Comparison of ENCODE assay signal across 13 mouse cellular contexts in the genomic region with DNA sequence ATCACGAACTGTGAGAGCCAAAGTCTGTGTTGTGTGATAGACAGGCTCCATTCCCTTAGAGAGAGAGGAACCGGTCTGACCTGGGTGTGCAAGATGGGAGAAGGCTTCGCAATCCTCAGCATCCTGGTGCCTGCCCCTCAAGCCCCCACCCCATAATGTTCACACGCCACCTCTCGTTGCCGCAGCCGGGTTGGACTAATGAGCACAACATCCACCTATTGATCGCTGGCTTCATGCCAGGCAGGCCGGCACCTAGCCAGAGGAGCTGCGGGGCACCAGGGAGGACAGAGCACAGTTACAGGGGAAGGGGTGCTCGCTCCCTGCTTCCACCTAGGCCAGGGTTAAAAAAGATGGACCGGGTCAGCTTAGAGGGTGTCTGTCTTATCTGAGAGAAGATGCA. TPM values are rescaled to one million over a fixed set of nuclear protein-coding genes. Genes with fewer than 3 reads are reported as not detected.
DNase-seq lines count a peak whose midpoint lies in the region; ATAC-seq and TF ChIP-seq lines count a peak whose summit lies in the region.
"Had no signal": no experiment of that assay in that cellular context is flagged by ENCODE, and none has a peak within 500 bp of the region (broad histone marks: within the 10 kb centered on the region; RNA-seq: fewer than 3 reads in every experiment).

No protein-coding gene starts in this region.

- H3K4me3 ChIP-seq in forebrain, embryonic 11.5 days (ENCODE audit: low read depth, low read length), result no peak overlapping the region
- H3K4me3 ChIP-seq in intestine, embryonic 14.5 days (ENCODE audit: low read depth, low read length), result no peak overlapping the region
- no peak overlapping the region for H3K4me3 ChIP-seq in midbrain, embryonic 15.5 days
- no peak overlapping the region for H3K4me3 ChIP-seq in thymus, adult 2 months (ENCODE audit: control insufficient read depth, insufficient read depth, low read length)
- H3K4me3 ChIP-seq: erythroblast, embryonic 14.5 days had no signal

- H3K36me3 ChIP-seq in forebrain, embryonic 11.5 days (ENCODE audit: control insufficient read depth, insufficient read depth, low read length), result 0 out of 2 replicates have a peak, but pooled peaks cover 3% of the 10 kb centered on the region
- H3K36me3 ChIP-seq in intestine, embryonic 14.5 days (ENCODE audit: control insufficient read depth, insufficient read depth, low read length), result peaks cover 25% of the 10 kb centered on the region
- H3K36me3 ChIP-seq in midbrain, embryonic 15.5 days (replicated peaks), result no peaks in the 10 kb centered on the region
- no peaks in the 10 kb centered on the region for H3K36me3 ChIP-seq in thymus, adult 2 months (ENCODE audit: control insufficient read depth, insufficient read depth, low read length)

- intact Hi-C loops in left cerebral cortex, postnatal 4 days (cut with DNase I), result no loop called here
- intact Hi-C loops in left cerebral cortex, postnatal 36 days (cut with DNase I), result no loop called here

- no peaks in the 10 kb centered on the region for H3K27me3 ChIP-seq in forebrain, embryonic 11.5 days (ENCODE audit: control insufficient read depth, insufficient read depth, low read length)
- H3K27me3 ChIP-seq in intestine, embryonic 14.5 days (replicated peaks; ENCODE audit: control insufficient read depth, insufficient read depth, low read length), result no peaks in the 10 kb centered on the region
- no peaks in the 10 kb centered on the region for H3K27me3 ChIP-seq in midbrain, embryonic 15.5 days (replicated peaks)
- no peaks in the 10 kb centered on the region for H3K27me3 ChIP-seq in thymus, adult 2 months (ENCODE audit: control insufficient read depth, insufficient read depth, low read length)

- 44% methylated on average over 12 of the region's 12 CpGs for WGBS in forebrain, embryonic 11.5 days
- 49% methylated on average over 12 of the region's 12 CpGs for WGBS in intestine, embryonic 14.5 days
- WGBS in midbrain, embryonic 15.5 days, result 18% methylated on average over 12 of the region's 12 CpGs
- WGBS in thymus, adult 2 months, result 93% methylated on average over 12 of the region's 12 CpGs

- TF ChIP-seq POLR2A in thymus, adult 2 months (IDR thresholded peaks at IDR 0.05; ENCODE audit: control insufficient read depth, extremely low read depth, insufficient read depth, low read length, poor library complexity), result no peak

- ATAC-seq in forebrain, embryonic 11.5 days (replicated peaks; ENCODE audit: low FRiP score), result peak; percentile 31
- 0 out of 2 replicates have a peak, but pooled peaks have one; percentile 6 for ATAC-seq in intestine, embryonic 14.5 days (replicated peaks; ENCODE audit: low FRiP score, low TSS enrichment, low read depth)
- peak; percentile 24 for ATAC-seq in midbrain, embryonic 15.5 days (replicated peaks)

- peaks cover 21% of the 10 kb centered on the region for H3K4me1 ChIP-seq in forebrain, embryonic 11.5 days (replicated peaks; ENCODE audit: control insufficient read depth, insufficient read depth, low read length)
- H3K4me1 ChIP-seq in intestine, embryonic 14.5 days (replicated peaks; ENCODE audit: control insufficient read depth, insufficient read depth, low read length), result peaks cover 20% of the 10 kb centered on the region
- peaks cover 46% of the 10 kb centered on the region for H3K4me1 ChIP-seq in midbrain, embryonic 15.5 days
- peaks cover 6% of the 10 kb centered on the region; the same call in 1 of the 2 replicates for H3K4me1 ChIP-seq in thymus, adult 2 months (replicated peaks; ENCODE audit: control insufficient read depth, insufficient read depth, low read length)

- H3K4me2 ChIP-seq in forebrain, embryonic 11.5 days (ENCODE audit: low read depth, low read length, severe bottlenecking), result no peak overlapping the region
- no peak overlapping the region for H3K4me2 ChIP-seq in intestine, embryonic 14.5 days (ENCODE audit: low read length)
- H3K4me2 ChIP-seq in midbrain, embryonic 15.5 days, result no peak overlapping the region

- no peak overlapping the region for H3K9ac ChIP-seq in forebrain, embryonic 11.5 days (ENCODE audit: low read length)
- H3K9ac ChIP-seq in intestine, embryonic 14.5 days (ENCODE audit: low read length), result no peak overlapping the region
- H3K9ac ChIP-seq in midbrain, embryonic 15.5 days, result no peak overlapping the region

- no peak overlapping the region for H3K27ac ChIP-seq in forebrain, embryonic 11.5 days (ENCODE audit: low read depth, low read length)
- H3K27ac ChIP-seq in intestine, embryonic 14.5 days (ENCODE audit: low read depth), result no peak overlapping the region
- H3K27ac ChIP-seq in midbrain, embryonic 15.5 days, result peak overlapping the region; percentile 30; the same call in 1 of the 2 replicates
- H3K27ac ChIP-seq in thymus, adult 2 months (ENCODE audit: control insufficient read depth, insufficient read depth, low read length), result no peak overlapping the region

- TF ChIP-seq CTCF in thymus, adult 2 months (IDR thresholded peaks at IDR 0.05; ENCODE audit: borderline replicate concordance, control insufficient read depth, extremely low read depth, insufficient read depth, low read length, poor library complexity), result no peak

- peak; percentile 68 for DNase-seq in left cerebral cortex, postnatal 4 days
- DNase-seq in left cerebral cortex, postnatal 36 days (ENCODE audit: low spot score in 2 of 2), result no peak
- no peak for DNase-seq in forebrain, embryonic 11.5 days (ENCODE audit: low spot score)
- no peak for DNase-seq in intestine, embryonic 14.5 days (ENCODE audit: low spot score)
- DNase-seq in thymus, adult 2 months, result no peak
- no peak for DNase-seq in embryo, embryonic 11 days
- no peak for DNase-seq in left cerebral cortex, adult 18-20 months (ENCODE audit: low spot score in 2 of 2)
- DNase-seq: gastrocnemius, postnatal 14 days; heart, postnatal 10 days; kidney, postnatal 4 days; lung, postnatal 10 days had no signal

- H3K9me3 ChIP-seq in forebrain, embryonic 11.5 days (ENCODE audit: control insufficient read depth, low read length), result no peaks in the 10 kb centered on the region
- no peaks in the 10 kb centered on the region for H3K9me3 ChIP-seq in intestine, embryonic 14.5 days (ENCODE audit: control insufficient read depth, low read length)
- H3K9me3 ChIP-seq in midbrain, embryonic 15.5 days, result no peaks in the 10 kb centered on the region

RNA-seq across cellular contexts. Expression of a gene that starts 5.4 kb away (rescaled TPM):
- total RNA-seq in left cerebral cortex, postnatal 4 days (2021), result 1 to 10 TPM; 5.7 to 7.4 TPM
- 1 to 10 TPM in 1 of 2 experiments, not detected in 1; 1.2 TPM for total RNA-seq in left cerebral cortex, postnatal 36 days (2021)
- 17.1 and 20.7 TPM in 2 replicates for polyA plus RNA-seq in forebrain, embryonic 11.5 days (2014; fragmentation: Nextera tagmentation; extraction: Ambion mirVana)
- polyA plus RNA-seq in intestine, embryonic 14.5 days (2014; fragmentation: Nextera tagmentation; extraction: Ambion mirVana), result 20.6 and 22.2 TPM in 2 replicates
- polyA plus RNA-seq in midbrain, embryonic 15.5 days (2015; fragmentation: Nextera tagmentation; extraction: Ambion mirVana), result 4.3 and 5.8 TPM in 2 replicates
- 12.5 TPM in 2 replicates for polyA plus RNA-seq in thymus, adult 2 months (2012; rRNA removed)
- total RNA-seq in left cerebral cortex, adult 18-20 months (2021), result under 1 TPM in 1 of 2 experiments, not detected in 1; 0.28 TPM
- polyA plus RNA-seq: erythroblast, embryonic 14.5 days had no signal

RNA-seq across cellular contexts. Expression of a gene that starts 9.7 kb away (rescaled TPM):
- 10 to 100 TPM; 64.7 to 66.2 TPM for total RNA-seq in left cerebral cortex, postnatal 4 days (2021)
- total RNA-seq in left cerebral cortex, postnatal 36 days (2021), result 10 to 100 TPM; 50.4 to 59.5 TPM
- polyA plus RNA-seq in forebrain, embryonic 11.5 days (2014; fragmentation: Nextera tagmentation; extraction: Ambion mirVana), result 6.6 and 7.7 TPM in 2 replicates
- 13.2 and 15.3 TPM in 2 replicates for polyA plus RNA-seq in intestine, embryonic 14.5 days (2014; fragmentation: Nextera tagmentation; extraction: Ambion mirVana)
- 40.5 and 43.0 TPM in 2 replicates for polyA plus RNA-seq in midbrain, embryonic 15.5 days (2015; fragmentation: Nextera tagmentation; extraction: Ambion mirVana)
- 3.7 and 4.2 TPM in 2 replicates for polyA plus RNA-seq in thymus, adult 2 months (2012; rRNA removed)
- total RNA-seq in left cerebral cortex, adult 18-20 months (2021), result 10 to 100 TPM; 58.3 to 60.8 TPM
- total RNA-seq: gastrocnemius, postnatal 14 days had no signal
- polyA plus RNA-seq: erythroblast, embryonic 14.5 days had no signal

RNA-seq across cellular contexts. Expression of a gene that starts 17.3 kb away (rescaled TPM):
- 10 to 100 TPM; 84.1 to 91.0 TPM for total RNA-seq in left cerebral cortex, postnatal 4 days (2021)
- 100 to 1,000 TPM in 1 of 2 experiments, 10 to 100 TPM in 1; 96.1 to 120 TPM for total RNA-seq in left cerebral cortex, postnatal 36 days (2021)
- polyA plus RNA-seq in forebrain, embryonic 11.5 days (2014; fragmentation: Nextera tagmentation; extraction: Ambion mirVana), result 27.9 and 28.4 TPM in 2 replicates
- polyA plus RNA-seq in intestine, embryonic 14.5 days (2014; fragmentation: Nextera tagmentation; extraction: Ambion mirVana), result 30.4 and 31.0 TPM in 2 replicates
- polyA plus RNA-seq in midbrain, embryonic 15.5 days (2015; fragmentation: Nextera tagmentation; extraction: Ambion mirVana), result 59.5 and 62.2 TPM in 2 replicates
- 38.7 and 49.6 TPM in 2 replicates for polyA plus RNA-seq in thymus, adult 2 months (2012; rRNA removed)
- 100 to 1,000 TPM in 1 of 2 experiments, 10 to 100 TPM in 1; 99.8 to 102 TPM for total RNA-seq in left cerebral cortex, adult 18-20 months (2021)

RNA-seq across cellular contexts. Expression of a gene that starts 29.3 kb away (rescaled TPM):
- under 1 TPM; 0.74 to 0.92 TPM for total RNA-seq in left cerebral cortex, postnatal 4 days (2021)
- total RNA-seq in left cerebral cortex, postnatal 36 days (2021), result under 1 TPM; 0.23 to 0.39 TPM
- polyA plus RNA-seq in forebrain, embryonic 11.5 days (2014; fragmentation: Nextera tagmentation; extraction: Ambion mirVana), result 0.13 TPM in 1 of 2 replicates, not detected in the other
- polyA plus RNA-seq in intestine, embryonic 14.5 days (2014; fragmentation: Nextera tagmentation; extraction: Ambion mirVana), result 0.35 and 0.40 TPM in 2 replicates
- 0.14 and 0.17 TPM in 2 replicates for polyA plus RNA-seq in midbrain, embryonic 15.5 days (2015; fragmentation: Nextera tagmentation; extraction: Ambion mirVana)
- polyA plus RNA-seq in thymus, adult 2 months (2012; rRNA removed), result 0.36 and 0.50 TPM in 2 replicates
- total RNA-seq in left cerebral cortex, adult 18-20 months (2021), result under 1 TPM; 0.19 to 0.42 TPM
- total RNA-seq: gastrocnemius, postnatal 14 days had no signal
- polyA plus RNA-seq: erythroblast, embryonic 14.5 days had no signal

RNA-seq across cellular contexts. Expression of a gene that starts 32.6 kb away (rescaled TPM):
- total RNA-seq in left cerebral cortex, postnatal 4 days (2021), result under 1 TPM; 0.22 to 0.97 TPM
- not detected for total RNA-seq in left cerebral cortex, postnatal 36 days (2021)
- polyA plus RNA-seq in forebrain, embryonic 11.5 days (2014; fragmentation: Nextera tagmentation; extraction: Ambion mirVana), result 0.08 and 0.15 TPM in 2 replicates
- 0.15 and 0.34 TPM in 2 replicates for polyA plus RNA-seq in intestine, embryonic 14.5 days (2014; fragmentation: Nextera tagmentation; extraction: Ambion mirVana)
- polyA plus RNA-seq in midbrain, embryonic 15.5 days (2015; fragmentation: Nextera tagmentation; extraction: Ambion mirVana), result 0.89 and 0.99 TPM in 2 replicates
- polyA plus RNA-seq in thymus, adult 2 months (2012; rRNA removed), result 0.24 and 0.32 TPM in 2 replicates
- total RNA-seq in left cerebral cortex, adult 18-20 months (2021), result not detected
- total RNA-seq: gastrocnemius, postnatal 14 days had no signal
- polyA plus RNA-seq: erythroblast, embryonic 14.5 days had no signal
